Mouse (Mus musculus) naive thymus-derived CD4-positive, alpha-beta T cell, adult 5 months (primary cell): ENCODE results near the gene Sqstm1. TPM values are rescaled to one million over a fixed set of nuclear protein-coding genes. Genes with fewer than 3 reads are reported as not detected.

Experiments
- polyA plus RNA-seq: library from polyadenylated mRNA; unstranded; fragments of 100-300 nt; shearing (Covaris generic); gene quantifications from one replicate; pipeline ENCODE4 v1.2.1, GENCODE M21; 2017

Gene Sqstm1
- polyA plus RNA-seq: 874 TPM

GRCm38 (mm10) chr11:50210505-50211151 is at the start of gene Sqstm1, which contains the start of gene Mgat4b:
TSS of gene Sqstm1 (minus strand) at chr11:50210827.
TSS of gene Mgat4b (plus strand) at chr11:50210890.

GRCm38 (mm10) chr11:50238324-50238723 is 27.7 kb upstream of the Sqstm1 start, which contains the start of gene Ltc4s:
TSS of gene Ltc4s (minus strand) at chr11:50238616.

GRCm38 (mm10) chr11:50174111-50174729 is 36.4 kb downstream of the Sqstm1 start, which contains the start of gene Mrnip:
TSS of gene Mrnip (plus strand) at chr11:50174444.

Other genes with a start within 250 kb of the Sqstm1 start
- 46.8 TPM for gene Rnf130, start 185.5 kb downstream of the Sqstm1 start, polyA plus RNA-seq
- gene Tbc1d9b, start 79.4 kb downstream of the Sqstm1 start, polyA plus RNA-seq: 52.6 TPM
- gene Mrnip, start 36.4 kb downstream of the Sqstm1 start, polyA plus RNA-seq: 1.6 TPM
- gene Mgat4b, start 63 bp upstream of the Sqstm1 start, polyA plus RNA-seq: 7.9 TPM
- gene Ltc4s, start 27.8 kb upstream of the Sqstm1 start, polyA plus RNA-seq: 1.1 TPM
- 5.9 TPM for gene Maml1, start 81.5 kb upstream of the Sqstm1 start, polyA plus RNA-seq
- 139 TPM for gene Canx, start 114.8 kb upstream of the Sqstm1 start, polyA plus RNA-seq
- gene Cby3, start 143.6 kb upstream of the Sqstm1 start, polyA plus RNA-seq: not detected
- gene Hnrnph1, start 166.2 kb upstream of the Sqstm1 start, polyA plus RNA-seq: 333 TPM
- 23.6 TPM for gene Rufy1, start 220.3 kb upstream of the Sqstm1 start, polyA plus RNA-seq